Comparison of ENCODE assay signal across 8 mouse cellular contexts in genomic region chr15:82911001-82911964, GRCm38 (mm10).
DNase-seq lines count a peak whose midpoint lies in the region; ATAC-seq lines count a peak whose summit lies in the region.

No protein-coding gene starts in this region.

- H3K27me3 ChIP-seq in kidney, embryonic 14.5 days (ENCODE audit: control insufficient read depth, insufficient read depth, low read length): peaks cover 25% of the 10 kb centered on the region; the same call in 1 of the 2 replicates
- H3K27me3 ChIP-seq in hindbrain, embryonic 12.5 days: peaks cover 74% of the 10 kb centered on the region
- peaks cover 24% of the 10 kb centered on the region for H3K27me3 ChIP-seq in midbrain, embryonic 14.5 days (ENCODE audit: control insufficient read depth, insufficient read depth, low read length)

- peak; percentile 69 for ATAC-seq in kidney, embryonic 14.5 days (ENCODE audit: low FRiP score, low TSS enrichment)
- ATAC-seq in hindbrain, embryonic 12.5 days (ENCODE audit: low FRiP score): peak; percentile 87
- ATAC-seq in midbrain, embryonic 14.5 days (ENCODE audit: low FRiP score, low TSS enrichment): peak; percentile 79
- no peak for ATAC-seq in granulocyte monocyte progenitor cell, adult 5-6 weeks (replicated peaks; ENCODE audit: poor library complexity, severe bottlenecking)

- no peak overlapping the region for H3K27ac ChIP-seq in kidney, embryonic 14.5 days (ENCODE audit: low read depth, low read length)
- H3K27ac ChIP-seq in hindbrain, embryonic 12.5 days: peak overlapping the region; percentile 86
- H3K27ac ChIP-seq in midbrain, embryonic 14.5 days (replicated peaks; ENCODE audit: low read depth, low read length): peak overlapping the region; percentile 90

- no peak for DNase-seq in kidney, adult 18-20 months
- peak; percentile 79 for DNase-seq in embryo, embryonic 9.5 days (ENCODE audit: extremely low spot score)
- DNase-seq in midbrain, embryonic 14.5 days: peak; percentile 84
- no peak for DNase-seq in left cerebral cortex, adult 11 months (ENCODE audit: low spot score)
- DNase-seq in layer of hippocampus, adult 9-11 months: no peak

- H3K4me2 ChIP-seq in kidney, embryonic 14.5 days (replicated peaks; ENCODE audit: low read depth, low read length): peak overlapping the region; percentile 62
- peak overlapping the region; percentile 77 for H3K4me2 ChIP-seq in hindbrain, embryonic 12.5 days (replicated peaks)
- H3K4me2 ChIP-seq in midbrain, embryonic 14.5 days (ENCODE audit: low read length): peak overlapping the region; percentile 75

- WGBS in kidney, embryonic 14.5 days: 10% methylated on average over 44 of the region's 44 CpGs
- WGBS in hindbrain, embryonic 12.5 days: 3% methylated on average over 44 of the region's 44 CpGs
- WGBS in midbrain, embryonic 14.5 days: 2% methylated on average over 44 of the region's 44 CpGs

- H3K9me3 ChIP-seq in kidney, embryonic 14.5 days (ENCODE audit: control insufficient read depth, low read length): no peaks in the 10 kb centered on the region
- H3K9me3 ChIP-seq in hindbrain, embryonic 12.5 days (replicated peaks): no peaks in the 10 kb centered on the region
- H3K9me3 ChIP-seq in midbrain, embryonic 14.5 days (ENCODE audit: control insufficient read depth, low read length): no peaks in the 10 kb centered on the region

- peak overlapping the region; percentile 24; the same call in 1 of the 2 replicates for H3K4me3 ChIP-seq in kidney, embryonic 14.5 days (ENCODE audit: low read length)
- H3K4me3 ChIP-seq in hindbrain, embryonic 12.5 days: peak overlapping the region; percentile 34
- peak overlapping the region; percentile 32 for H3K4me3 ChIP-seq in midbrain, embryonic 14.5 days (replicated peaks; ENCODE audit: low read depth, low read length)

- H3K9ac ChIP-seq in kidney, embryonic 14.5 days (ENCODE audit: low read depth, low read length): peak overlapping the region; percentile 45
- peak overlapping the region; percentile 61 for H3K9ac ChIP-seq in hindbrain, embryonic 12.5 days
- peak overlapping the region; percentile 60 for H3K9ac ChIP-seq in midbrain, embryonic 14.5 days (replicated peaks; ENCODE audit: low read length)

- H3K4me1 ChIP-seq in kidney, embryonic 14.5 days (ENCODE audit: control insufficient read depth, insufficient read depth, low read length): peaks cover 14% of the 10 kb centered on the region
- peaks cover 41% of the 10 kb centered on the region for H3K4me1 ChIP-seq in hindbrain, embryonic 12.5 days
- peaks cover 52% of the 10 kb centered on the region for H3K4me1 ChIP-seq in midbrain, embryonic 14.5 days (ENCODE audit: control insufficient read depth, insufficient read depth, low read length)

- no peaks in the 10 kb centered on the region for H3K36me3 ChIP-seq in kidney, embryonic 14.5 days (ENCODE audit: control insufficient read depth, insufficient read depth, low read length)
- H3K36me3 ChIP-seq in hindbrain, embryonic 12.5 days: no peaks in the 10 kb centered on the region
- no peaks in the 10 kb centered on the region for H3K36me3 ChIP-seq in midbrain, embryonic 14.5 days (ENCODE audit: control insufficient read depth, insufficient read depth, low read length)

Comparison
In these comparisons a context has a peak if more than half of its experiments do, and no peak if none do; other contexts are left out.
1. DNase-seq: peak in embryo, embryonic 9.5 days (single experiment) and midbrain, embryonic 14.5 days (single experiment); none in kidney, adult 18-20 months (single experiment), left cerebral cortex, adult 11 months (single experiment) and layer of hippocampus, adult 9-11 months (single experiment).
2. Peak in every context shown above with its lines, with median percentiles within 50 percentile points of each other: H3K4me2 ChIP-seq, H3K4me3 ChIP-seq and H3K9ac ChIP-seq.